Mouse (Mus musculus): ENCODE measurements around the gene Myh3. TPM values are rescaled to one million over a fixed set of nuclear protein-coding genes. Genes with fewer than 3 reads are reported as not detected.
A peak's percentile ranks its signal among the peaks of the same experiment; 100 is the strongest.

Myh3 gene
- total and polyA plus RNA-seq, 2 experiments from 2014 or later, result 0.24 TPM

DNA sequence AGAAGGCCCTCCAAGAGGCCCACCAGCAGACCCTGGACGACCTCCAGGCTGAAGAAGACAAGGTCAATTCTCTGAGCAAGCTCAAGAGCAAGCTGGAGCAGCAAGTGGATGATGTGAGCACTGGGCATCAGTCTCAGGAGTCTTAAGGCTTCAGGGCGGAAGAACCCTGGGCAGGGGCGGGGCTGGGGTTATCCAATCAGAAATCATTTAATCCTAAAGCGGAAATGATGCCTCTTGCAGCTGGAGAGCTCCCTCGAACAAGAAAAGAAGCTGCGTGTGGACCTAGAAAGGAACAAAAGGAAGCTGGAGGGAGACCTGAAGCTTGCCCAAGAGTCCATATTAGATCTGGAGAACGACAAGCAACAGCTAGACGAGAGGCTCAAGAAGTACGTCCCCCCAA is 15.1 kb downstream of the Myh3 start:
- DNase-seq (no peak), ATAC-seq (no peak)
- WGBS, result 80% methylated on average over 9 of the region's 9 CpGs
- Histone ChIP-seq H3K36me3 (ENCODE audit: insufficient read depth) (no peaks in the 10 kb centered on the region), H3K9ac (no peak overlapping the region), H3K4me3 (ENCODE audit: low read depth, low read length) (no peak overlapping the region), H3K4me2 (ENCODE audit: low read depth) (no peak overlapping the region), H3K27ac (ENCODE audit: low read depth, low read length) (no peak overlapping the region), H3K9me3 (ENCODE audit: low read length) (no peaks in the 10 kb centered on the region), H3K4me1 (ENCODE audit: insufficient read depth) (no peaks in the 10 kb centered on the region), H3K27me3 (ENCODE audit: insufficient read depth, low read length) (no peaks in the 10 kb centered on the region)
- no peak for TF ChIP-seq CTCF (IDR thresholded peaks at IDR 0.05; ENCODE audit: low read depth)

DNA sequence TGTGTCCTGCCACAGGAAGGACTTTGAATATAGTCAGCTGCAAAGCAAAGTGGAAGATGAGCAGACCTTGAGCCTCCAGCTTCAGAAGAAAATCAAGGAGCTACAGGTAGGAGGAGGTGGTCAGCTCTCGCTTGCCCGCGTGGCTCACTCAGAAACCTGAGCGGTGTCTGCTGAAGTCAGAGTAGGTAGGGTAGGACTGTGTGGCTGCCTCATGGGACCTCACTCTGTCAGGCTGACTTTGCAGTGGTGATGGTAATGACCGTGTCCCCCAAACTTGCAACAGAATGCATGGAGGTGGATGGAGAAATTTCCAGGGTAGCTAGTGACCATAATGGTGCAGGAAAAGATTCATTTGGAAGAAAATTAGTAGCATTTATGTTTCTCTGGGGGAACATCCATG is 15.6 kb downstream of the Myh3 start:
- Histone ChIP-seq H3K4me1 (ENCODE audit: insufficient read depth) (no peaks in the 10 kb centered on the region), H3K9me3 (ENCODE audit: low read length) (no peaks in the 10 kb centered on the region), H3K27me3 (ENCODE audit: insufficient read depth, low read length) (no peaks in the 10 kb centered on the region), H3K27ac (ENCODE audit: low read depth, low read length) (no peak overlapping the region), H3K36me3 (ENCODE audit: insufficient read depth) (no peaks in the 10 kb centered on the region), H3K4me3 (ENCODE audit: low read depth, low read length) (no peak overlapping the region), H3K9ac (no peak overlapping the region), H3K4me2 (ENCODE audit: low read depth) (no peak overlapping the region)
- 96% methylated on average over 5 of the region's 5 CpGs for WGBS
- ATAC-seq (no peak), DNase-seq (no peak)
- no peak for TF ChIP-seq CTCF (IDR thresholded peaks at IDR 0.05; ENCODE audit: low read depth)

DNA sequence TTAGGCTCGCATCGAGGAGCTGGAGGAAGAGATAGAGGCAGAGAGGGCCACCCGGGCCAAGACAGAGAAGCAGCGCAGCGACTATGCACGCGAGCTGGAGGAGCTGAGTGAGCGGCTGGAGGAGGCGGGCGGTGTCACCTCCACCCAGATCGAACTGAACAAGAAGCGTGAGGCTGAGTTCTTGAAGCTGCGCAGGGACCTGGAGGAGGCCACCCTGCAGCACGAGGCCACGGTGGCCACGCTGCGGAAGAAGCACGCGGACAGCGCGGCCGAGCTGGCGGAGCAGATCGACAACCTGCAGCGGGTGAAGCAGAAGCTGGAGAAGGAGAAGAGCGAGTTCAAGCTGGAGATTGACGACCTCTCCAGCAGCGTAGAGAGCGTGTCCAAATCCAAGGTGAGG is 16.4 kb downstream of the Myh3 start:
- Histone ChIP-seq H3K36me3 (ENCODE audit: insufficient read depth) (no peaks in the 10 kb centered on the region), H3K9ac (no peak overlapping the region), H3K4me2 (ENCODE audit: low read depth) (no peak overlapping the region), H3K4me3 (ENCODE audit: low read depth, low read length) (no peak overlapping the region), H3K4me1 (ENCODE audit: insufficient read depth) (no peaks in the 10 kb centered on the region), H3K27ac (ENCODE audit: low read depth, low read length) (no peak overlapping the region), H3K9me3 (ENCODE audit: low read length) (no peaks in the 10 kb centered on the region), H3K27me3 (ENCODE audit: insufficient read depth, low read length) (no peaks in the 10 kb centered on the region)
- ATAC-seq (no peak), DNase-seq (no peak)
- TF ChIP-seq CTCF (IDR thresholded peaks at IDR 0.05; ENCODE audit: low read depth), result no peak
- WGBS, result 84% methylated on average over 29 of the region's 29 CpGs

DNA sequence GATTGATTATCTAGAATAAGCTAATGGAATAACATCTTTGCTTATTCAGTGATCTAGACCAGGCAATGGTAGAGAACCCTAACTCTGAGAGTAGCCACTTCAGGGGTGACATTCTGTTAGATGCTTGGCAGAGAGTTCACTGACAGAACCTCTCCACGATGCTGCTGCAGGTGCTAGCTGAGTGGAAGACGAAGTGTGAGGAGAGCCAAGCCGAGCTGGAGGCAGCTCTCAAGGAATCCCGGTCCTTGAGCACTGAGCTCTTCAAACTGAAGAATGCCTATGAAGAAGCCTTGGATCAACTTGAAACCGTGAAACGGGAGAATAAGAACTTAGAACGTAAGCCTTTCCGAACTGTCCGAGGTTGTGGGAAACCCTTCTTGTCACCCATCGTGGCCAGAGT is 19.6 kb downstream of the Myh3 start:
- DNase-seq, result no peak
- 94% methylated on average over 10 of the region's 10 CpGs for WGBS
- H3K36me3 ChIP-seq (ENCODE audit: insufficient read depth), result no peaks in the 10 kb centered on the region
- H3K4me3 ChIP-seq (ENCODE audit: low read depth, low read length), result no peak overlapping the region
- H3K27me3 ChIP-seq (ENCODE audit: insufficient read depth, low read length), result no peaks in the 10 kb centered on the region
- H3K9ac ChIP-seq, result no peak overlapping the region
- H3K4me2 ChIP-seq (ENCODE audit: low read depth), result no peak overlapping the region
- no peak for TF ChIP-seq CTCF (IDR thresholded peaks at IDR 0.05; ENCODE audit: low read depth)
- no peaks in the 10 kb centered on the region for H3K9me3 ChIP-seq (ENCODE audit: low read length)
- H3K4me1 ChIP-seq (ENCODE audit: insufficient read depth), result no peaks in the 10 kb centered on the region
- no peak for ATAC-seq
- H3K27ac ChIP-seq (ENCODE audit: low read depth, low read length), result no peak overlapping the region

DNA sequence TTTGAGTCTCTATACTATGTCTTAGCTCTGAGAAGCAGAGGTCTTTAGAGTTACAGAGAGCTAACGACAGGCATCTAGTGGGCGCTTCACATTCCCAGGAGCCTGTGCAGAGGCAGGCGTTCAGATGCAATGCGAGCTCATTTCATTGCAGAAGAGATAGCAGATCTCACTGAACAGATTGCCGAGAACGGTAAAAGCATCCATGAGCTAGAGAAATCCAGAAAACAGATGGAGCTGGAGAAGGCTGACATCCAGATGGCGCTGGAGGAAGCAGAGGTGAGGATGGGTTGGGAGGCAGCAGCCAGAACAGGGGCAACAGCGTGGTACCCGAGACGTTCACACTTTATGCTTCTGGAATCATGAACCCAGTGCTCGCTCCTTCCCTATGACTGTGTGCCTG is 20.3 kb downstream of the Myh3 start:
- Histone ChIP-seq H3K27ac (ENCODE audit: low read depth, low read length) (no peak overlapping the region), H3K9ac (no peak overlapping the region), H3K36me3 (ENCODE audit: insufficient read depth) (no peaks in the 10 kb centered on the region), H3K4me2 (ENCODE audit: low read depth) (no peak overlapping the region), H3K4me3 (ENCODE audit: low read depth, low read length) (no peak overlapping the region), H3K27me3 (ENCODE audit: insufficient read depth, low read length) (no peaks in the 10 kb centered on the region), H3K4me1 (ENCODE audit: insufficient read depth) (no peaks in the 10 kb centered on the region), H3K9me3 (ENCODE audit: low read length) (no peaks in the 10 kb centered on the region)
- DNase-seq (peak; percentile 43), ATAC-seq (no peak)
- no peak for TF ChIP-seq CTCF (IDR thresholded peaks at IDR 0.05; ENCODE audit: low read depth)
- WGBS, result 72% methylated on average over 11 of the region's 11 CpGs

DNA sequence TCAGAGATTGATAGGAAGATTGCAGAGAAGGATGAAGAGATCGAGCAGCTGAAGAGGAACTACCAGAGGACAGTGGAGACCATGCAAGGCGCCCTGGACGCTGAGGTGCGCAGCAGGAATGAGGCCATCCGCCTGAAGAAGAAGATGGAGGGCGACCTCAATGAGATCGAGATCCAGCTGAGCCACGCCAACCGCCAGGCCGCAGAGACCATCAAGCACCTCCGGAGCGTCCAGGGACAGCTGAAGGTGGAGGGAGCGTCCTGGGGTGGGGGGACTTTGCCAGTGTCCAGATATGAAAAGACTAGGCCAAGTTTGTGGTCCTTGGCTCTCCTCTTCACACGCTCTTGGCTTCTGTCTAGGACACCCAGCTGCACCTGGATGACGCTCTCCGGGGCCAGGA is 21.1 kb downstream of the Myh3 start:
- H3K4me2 ChIP-seq (ENCODE audit: low read depth), result no peak overlapping the region
- no peak overlapping the region for H3K9ac ChIP-seq
- no peak overlapping the region for H3K4me3 ChIP-seq (ENCODE audit: low read depth, low read length)
- no peaks in the 10 kb centered on the region for H3K36me3 ChIP-seq (ENCODE audit: insufficient read depth)
- no peak for DNase-seq
- TF ChIP-seq CTCF (IDR thresholded peaks at IDR 0.05; ENCODE audit: low read depth), result no peak
- whole genome bisulfite sequencing, result 97% methylated on average over 16 of the region's 16 CpGs
- no peaks in the 10 kb centered on the region for H3K27me3 ChIP-seq (ENCODE audit: insufficient read depth, low read length)
- H3K9me3 ChIP-seq (ENCODE audit: low read length), result no peaks in the 10 kb centered on the region
- no peak overlapping the region for H3K27ac ChIP-seq (ENCODE audit: low read depth, low read length)
- no peak for ATAC-seq
- no peaks in the 10 kb centered on the region for H3K4me1 ChIP-seq (ENCODE audit: insufficient read depth)

DNA sequence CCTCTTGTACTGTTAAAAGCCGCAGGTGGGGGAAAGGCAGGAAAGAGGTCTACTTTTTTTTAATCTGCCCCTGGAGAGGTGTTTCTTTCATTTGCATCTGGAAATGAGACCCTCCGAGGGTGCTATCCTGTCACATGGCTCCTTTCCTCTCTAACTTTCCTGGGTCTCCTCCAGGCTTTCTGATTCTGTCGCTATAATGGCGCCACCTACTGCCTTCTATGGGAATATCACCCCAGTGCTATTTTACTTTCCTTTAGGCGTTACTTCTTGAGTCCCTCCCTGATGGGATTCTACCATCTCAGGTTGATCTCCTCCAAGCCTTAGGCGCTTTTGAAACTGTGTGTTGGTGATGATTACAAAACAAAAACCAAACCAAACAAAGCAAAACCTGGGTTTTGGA is 22.1 kb downstream of the Myh3 start:
- Histone ChIP-seq H3K36me3 (ENCODE audit: insufficient read depth) (no peaks in the 10 kb centered on the region), H3K9ac (no peak overlapping the region), H3K27me3 (ENCODE audit: insufficient read depth, low read length) (no peaks in the 10 kb centered on the region), H3K4me1 (ENCODE audit: insufficient read depth) (no peaks in the 10 kb centered on the region), H3K4me3 (ENCODE audit: low read depth, low read length) (no peak overlapping the region), H3K27ac (ENCODE audit: low read depth, low read length) (no peak overlapping the region), H3K9me3 (ENCODE audit: low read length) (no peaks in the 10 kb centered on the region), H3K4me2 (ENCODE audit: low read depth) (no peak overlapping the region)
- DNase-seq (peak; percentile 32), ATAC-seq (no peak)
- peak; percentile 64 for TF ChIP-seq CTCF (IDR thresholded peaks at IDR 0.05; ENCODE audit: low read depth)
- 37% methylated on average over 6 of the region's 6 CpGs for WGBS

DNA sequence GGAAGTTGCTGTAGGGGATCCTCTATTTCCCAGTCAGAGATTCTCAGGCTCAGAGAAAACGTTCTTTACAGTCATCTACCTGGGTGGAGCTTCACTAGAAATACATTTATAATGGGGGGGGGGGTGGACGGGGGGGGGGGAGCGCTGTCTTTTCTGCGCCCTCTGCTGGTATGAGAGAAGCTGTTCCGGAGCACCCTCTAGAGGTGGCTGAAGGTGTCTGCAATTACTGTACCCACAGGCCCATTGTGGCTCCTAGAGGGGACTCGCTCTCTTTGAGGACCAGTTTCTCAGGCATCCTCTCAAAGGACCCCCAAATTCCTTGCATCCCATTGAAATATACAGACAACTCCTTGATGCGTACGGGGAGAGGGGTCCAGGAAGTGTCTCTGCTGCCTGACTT is 23.6 kb downstream of the Myh3 start:
- DNase-seq, result peak; percentile 43
- no peak overlapping the region for H3K27ac ChIP-seq (ENCODE audit: low read depth, low read length)
- 32% methylated on average over 7 of the region's 8 CpGs for WGBS

More for the DNA sequence above, 23.6 kb downstream of the Myh3 start:
- H3K9me3 ChIP-seq (ENCODE audit: low read length), result no peaks in the 10 kb centered on the region
- H3K36me3 ChIP-seq (ENCODE audit: insufficient read depth), result no peaks in the 10 kb centered on the region
- TF ChIP-seq CTCF (IDR thresholded peaks at IDR 0.05; ENCODE audit: low read depth), result peak; percentile 73
- H3K4me3 ChIP-seq (ENCODE audit: low read depth, low read length), result no peak overlapping the region
- no peaks in the 10 kb centered on the region for H3K4me1 ChIP-seq (ENCODE audit: insufficient read depth)
- ATAC-seq, result no peak
- no peak overlapping the region for H3K9ac ChIP-seq
- no peaks in the 10 kb centered on the region for H3K27me3 ChIP-seq (ENCODE audit: insufficient read depth, low read length)
- H3K4me2 ChIP-seq (ENCODE audit: low read depth), result no peak overlapping the region
